Comparison of ENCODE assay signal across 12 mouse cellular contexts in genomic region chr4:11895857-11896825, GRCm38 (mm10).
DNase-seq lines count a peak whose midpoint lies in the region; ATAC-seq and TF ChIP-seq lines count a peak whose summit lies in the region.
"Had no signal": no experiment of that assay in that cellular context is flagged by ENCODE, and none has a peak within 500 bp of the region (broad histone marks: within the 10 kb centered on the region; RNA-seq: fewer than 3 reads in every experiment).

No protein-coding gene starts in this region.

- no peak overlapping the region for H3K4me2 ChIP-seq in forebrain, embryonic 14.5 days (ENCODE audit: low read length)
- H3K4me2 ChIP-seq: hindbrain, embryonic 13.5 days; liver, embryonic 15.5 days had no signal

- 87% methylated on average over 6 of the region's 6 CpGs for WGBS in forebrain, embryonic 14.5 days

- H3K27ac ChIP-seq in layer of hippocampus, adult 2 months, result 0 out of 2 replicates have a peak overlapping the region, but pooled peaks have one; percentile 33
- H3K27ac ChIP-seq in forebrain, embryonic 14.5 days (ENCODE audit: low read depth, low read length), result no peak overlapping the region
- H3K27ac ChIP-seq: hindbrain, embryonic 13.5 days; liver, embryonic 15.5 days had no signal

- no peaks in the 10 kb centered on the region for H3K9me3 ChIP-seq in forebrain, embryonic 14.5 days (replicated peaks; ENCODE audit: control insufficient read depth, low read length)
- H3K9me3 ChIP-seq: G1E; hindbrain, embryonic 13.5 days; liver, embryonic 15.5 days had no signal

- H3K27me3 ChIP-seq in forebrain, embryonic 14.5 days (replicated peaks; ENCODE audit: control insufficient read depth, insufficient read depth, low read length), result no peaks in the 10 kb centered on the region
- H3K27me3 ChIP-seq: hindbrain, embryonic 13.5 days; liver, embryonic 15.5 days had no signal

- no peaks in the 10 kb centered on the region for H3K4me1 ChIP-seq in forebrain, embryonic 14.5 days (ENCODE audit: control insufficient read depth, insufficient read depth, low read length)

- TF ChIP-seq CTCF in layer of hippocampus, adult 2 months (conservative IDR thresholded peaks at IDR 0.05), result no peak

- DNase-seq in layer of hippocampus, adult 2 months (ENCODE audit: low spot score in 2 of 2), result no peak
- DNase-seq in layer of hippocampus, adult 9-11 months, result no peak
- peak; percentile 90 to 97 for DNase-seq in adrenal gland, adult (ENCODE audit: inconsistent age in 2 of 2, low spot score in 1 of 2)
- no peak for DNase-seq in urinary bladder, postnatal 14 days (ENCODE audit: low spot score)
- DNase-seq in forebrain, embryonic 14.5 days (ENCODE audit: low spot score), result no peak
- no peak for DNase-seq in cerebellum, postnatal 4 days (ENCODE audit: low spot score in 2 of 2)
- DNase-seq: thymus, postnatal 4 days had no signal

- ATAC-seq in granulocyte monocyte progenitor cell, adult 5-6 weeks (replicated peaks; ENCODE audit: poor library complexity, severe bottlenecking), result peak; percentile 91
- peak; percentile 30; the same call in 1 of the 2 replicates for ATAC-seq in megakaryocyte, adult 5-6 weeks (ENCODE audit: poor library complexity, severe bottlenecking)
- ATAC-seq in forebrain, embryonic 14.5 days, result no peak

- no peak overlapping the region for H3K9ac ChIP-seq in forebrain, embryonic 14.5 days (ENCODE audit: low read length)
- H3K9ac ChIP-seq: hindbrain, embryonic 13.5 days; liver, embryonic 15.5 days had no signal

- no peaks in the 10 kb centered on the region for H3K36me3 ChIP-seq in forebrain, embryonic 14.5 days (ENCODE audit: control insufficient read depth, insufficient read depth, low read length)
- H3K36me3 ChIP-seq: G1E; hindbrain, embryonic 13.5 days; liver, embryonic 15.5 days had no signal

- H3K4me3 ChIP-seq in layer of hippocampus, adult 2 months, result no peak overlapping the region
- H3K4me3 ChIP-seq in forebrain, embryonic 14.5 days (ENCODE audit: low read depth, low read length), result no peak overlapping the region
- H3K4me3 ChIP-seq: hindbrain, embryonic 13.5 days; liver, embryonic 15.5 days had no signal

Comparison
In these comparisons a context has a peak if more than half of its experiments do, and no peak if none do; other contexts are left out.
1. DNase-seq: peak in adrenal gland, adult (2 of 2); none in layer of hippocampus, adult 2 months (0 of 2), layer of hippocampus, adult 9-11 months (single experiment), urinary bladder, postnatal 14 days (single experiment), forebrain, embryonic 14.5 days (single experiment) and cerebellum, postnatal 4 days (0 of 2).